Mouse (Mus musculus): ENCODE measurements around the gene Prl2c5.
"Not testable (repeated sequence)": the region's sequence is repeated elsewhere in the genome, so short reads cannot be mapped to it uniquely, and the experiment has no call there.

GRCm38 (mm10) chr13:13173616-13174136 lies 8.8 kb upstream of the Prl2c5 start:
- TF ChIP-seq GATA1 (IDR thresholded peaks at IDR 0.05; ENCODE audit: borderline replicate concordance, low read length); FLI1 (IDR thresholded peaks at IDR 0.05; ENCODE audit: low read length): not testable (repeated sequence)
